ENCODE assay signal across 23 mouse cellular contexts in genomic region chr17:48789846-48790245, GRCm38 (mm10).
A peak's percentile ranks its signal among the peaks of the same experiment; 100 is the strongest.
DNase-seq lines count a peak whose midpoint lies in the region; ATAC-seq and TF ChIP-seq lines count a peak whose summit lies in the region.
"Had no signal": no experiment of that assay in that cellular context is flagged by ENCODE, and none has a peak within 500 bp of the region (broad histone marks: within the 10 kb centered on the region; RNA-seq: fewer than 3 reads in every experiment).

No protein-coding gene starts in this region.

- DNase-seq in hindbrain, embryonic 11.5 days (ENCODE audit: low spot score): no peak
- peak; percentile 56 for DNase-seq in midbrain, embryonic 11.5 days (ENCODE audit: low spot score, missing footprints)
- DNase-seq in midbrain, postnatal 0 days (ENCODE audit: low spot score): no peak
- DNase-seq in left cerebral cortex, postnatal 36 days (ENCODE audit: low spot score in 2 of 2): peak; percentile 52 to 68
- DNase-seq in telencephalon, adult 2 months (ENCODE audit: low read depth, low spot score): peak; percentile 83
- no peak for DNase-seq in lung, postnatal 14 days
- DNase-seq in thymus, adult 18-20 months: no peak
- DNase-seq: cerebellum, adult 11-12 months; cerebellum, postnatal 14 days; forebrain, postnatal 0 days; gastrocnemius, postnatal 14 days; heart, adult 18-20 months; kidney, postnatal 36 days; layer of hippocampus, adult 9-11 months; liver; thymus, postnatal 36 days had no signal

- no peak overlapping the region for H3K4me2 ChIP-seq in hindbrain, embryonic 12.5 days (replicated peaks)
- no peak overlapping the region for H3K4me2 ChIP-seq in hindbrain, embryonic 11.5 days (replicated peaks; ENCODE audit: low read depth, low read length)
- H3K4me2 ChIP-seq in midbrain, embryonic 11.5 days: no peak overlapping the region
- H3K4me2 ChIP-seq in midbrain, postnatal 0 days (ENCODE audit: low read depth, low read length, poor library complexity, severe bottlenecking): no peak overlapping the region
- H3K4me2 ChIP-seq: embryonic facial prominence, embryonic 12.5 days; kidney, embryonic 15.5 days had no signal

- intact Hi-C loops in left cerebral cortex, postnatal 36 days (cut with DNase I): no loop called here

- no peaks in the 10 kb centered on the region for H3K4me1 ChIP-seq in hindbrain, embryonic 12.5 days
- no peaks in the 10 kb centered on the region for H3K4me1 ChIP-seq in hindbrain, embryonic 11.5 days (replicated peaks; ENCODE audit: control insufficient read depth, insufficient read depth, low read length)
- H3K4me1 ChIP-seq in midbrain, embryonic 11.5 days (ENCODE audit: control insufficient read depth, insufficient read depth, low read length): no peaks in the 10 kb centered on the region
- H3K4me1 ChIP-seq in midbrain, postnatal 0 days (ENCODE audit: insufficient read depth, low read length): no peaks in the 10 kb centered on the region
- H3K4me1 ChIP-seq: kidney, embryonic 15.5 days; limb, embryonic 10.5 days had no signal

- no peak overlapping the region for H3K9ac ChIP-seq in hindbrain, embryonic 12.5 days
- no peak overlapping the region for H3K9ac ChIP-seq in hindbrain, embryonic 11.5 days (ENCODE audit: low read depth, low read length)
- H3K9ac ChIP-seq in midbrain, embryonic 11.5 days (ENCODE audit: low read length): no peak overlapping the region
- H3K9ac ChIP-seq in midbrain, postnatal 0 days (replicated peaks; ENCODE audit: low read length, poor library complexity, severe bottlenecking): no peak overlapping the region
- H3K9ac ChIP-seq: embryonic facial prominence, embryonic 12.5 days; forebrain, postnatal 0 days; kidney, embryonic 15.5 days had no signal

- no peaks in the 10 kb centered on the region for H3K36me3 ChIP-seq in hindbrain, embryonic 12.5 days
- no peaks in the 10 kb centered on the region for H3K36me3 ChIP-seq in hindbrain, embryonic 11.5 days (ENCODE audit: control insufficient read depth, insufficient read depth, low read length)
- H3K36me3 ChIP-seq in midbrain, embryonic 11.5 days (ENCODE audit: control insufficient read depth, insufficient read depth, low read length): no peaks in the 10 kb centered on the region
- no peaks in the 10 kb centered on the region for H3K36me3 ChIP-seq in midbrain, postnatal 0 days (ENCODE audit: insufficient read depth, low read length)
- H3K36me3 ChIP-seq: embryonic facial prominence, embryonic 12.5 days; kidney, embryonic 15.5 days; limb, embryonic 10.5 days had no signal

- 0 out of 2 replicates have a peak overlapping the region, but pooled peaks have one; percentile 26 for H3K27ac ChIP-seq in hindbrain, embryonic 12.5 days
- no peak overlapping the region for H3K27ac ChIP-seq in hindbrain, embryonic 11.5 days (ENCODE audit: low read depth, low read length)
- no peak overlapping the region for H3K27ac ChIP-seq in midbrain, embryonic 11.5 days (ENCODE audit: low read depth, low read length)
- no peak overlapping the region for H3K27ac ChIP-seq in midbrain, postnatal 0 days (ENCODE audit: low read depth, low read length)
- H3K27ac ChIP-seq: embryonic facial prominence, embryonic 12.5 days; kidney, embryonic 15.5 days; limb, embryonic 10.5 days; macrophage had no signal

- no peak for TF ChIP-seq CTCF in midbrain, postnatal 0 days (IDR thresholded peaks at IDR 0.05)

- no peak for ATAC-seq in hindbrain, embryonic 12.5 days (ENCODE audit: low FRiP score)
- no peak for ATAC-seq in hindbrain, embryonic 11.5 days (ENCODE audit: low FRiP score)
- no peak for ATAC-seq in midbrain, embryonic 11.5 days (ENCODE audit: low FRiP score)
- no peak for ATAC-seq in midbrain, postnatal 0 days (ENCODE audit: low FRiP score)
- ATAC-seq: forebrain, postnatal 0 days; intestine, postnatal 0 days; midbrain, embryonic 16.5 days had no signal

- H3K27me3 ChIP-seq in hindbrain, embryonic 12.5 days: no peaks in the 10 kb centered on the region
- H3K27me3 ChIP-seq in hindbrain, embryonic 11.5 days (ENCODE audit: control insufficient read depth, insufficient read depth, low read length): no peaks in the 10 kb centered on the region
- no peaks in the 10 kb centered on the region for H3K27me3 ChIP-seq in midbrain, embryonic 11.5 days (ENCODE audit: control insufficient read depth, insufficient read depth, low read length)
- no peaks in the 10 kb centered on the region for H3K27me3 ChIP-seq in midbrain, postnatal 0 days (ENCODE audit: insufficient read depth, low read length)
- H3K27me3 ChIP-seq: embryonic facial prominence, embryonic 12.5 days; kidney, embryonic 15.5 days had no signal

- H3K4me3 ChIP-seq in hindbrain, embryonic 12.5 days: no peak overlapping the region
- no peak overlapping the region for H3K4me3 ChIP-seq in hindbrain, embryonic 11.5 days (ENCODE audit: low read depth, low read length)
- H3K4me3 ChIP-seq in midbrain, embryonic 11.5 days (ENCODE audit: low read depth, low read length): no peak overlapping the region
- H3K4me3 ChIP-seq in midbrain, postnatal 0 days (ENCODE audit: low read depth, low read length): no peak overlapping the region
- H3K4me3 ChIP-seq: embryonic facial prominence, embryonic 12.5 days; kidney, embryonic 15.5 days; limb, embryonic 10.5 days had no signal

- WGBS in hindbrain, embryonic 12.5 days: 95% methylated on average over 7 of the region's 7 CpGs
- 93% methylated on average over 7 of the region's 7 CpGs for whole genome bisulfite sequencing in hindbrain, embryonic 11.5 days
- 88% methylated on average over 7 of the region's 7 CpGs for WGBS in midbrain, embryonic 11.5 days
- WGBS in midbrain, postnatal 0 days: 88% methylated on average over 7 of the region's 7 CpGs

- H3K9me3 ChIP-seq in hindbrain, embryonic 12.5 days (replicated peaks): no peaks in the 10 kb centered on the region
- no peaks in the 10 kb centered on the region for H3K9me3 ChIP-seq in hindbrain, embryonic 11.5 days (ENCODE audit: control insufficient read depth, low read length)
- H3K9me3 ChIP-seq in midbrain, embryonic 11.5 days (ENCODE audit: control insufficient read depth, low read length): no peaks in the 10 kb centered on the region
- H3K9me3 ChIP-seq in midbrain, postnatal 0 days (ENCODE audit: low read length): no peaks in the 10 kb centered on the region
- H3K9me3 ChIP-seq: embryonic facial prominence, embryonic 12.5 days; kidney, embryonic 15.5 days; limb, embryonic 10.5 days had no signal

Comparison
In these comparisons a context has a peak if more than half of its experiments do, and no peak if none do; other contexts are left out.
1. DNase-seq: peak in midbrain, embryonic 11.5 days (single experiment), left cerebral cortex, postnatal 36 days (2 of 2) and telencephalon, adult 2 months (single experiment); none in hindbrain, embryonic 11.5 days (single experiment), midbrain, postnatal 0 days (single experiment), lung, postnatal 14 days (single experiment) and thymus, adult 18-20 months (0 of 2).